Mouse (Mus musculus): Measurements from ENCODE around the gene Olfr122. TPM values are rescaled to one million over a fixed set of nuclear protein-coding genes. Genes with fewer than 3 reads are reported as not detected.

The Olfr122 gene
- polyA plus RNA-seq (2014; fragmentation: Illumina TruSeq; extraction: RNeasy Lipid Tissue Mini Kit (QIAGEN cat#74804); ENCODE audit: low read depth, low replicate concordance) = not detected

GRCm38 (mm10) chr17:37768307-37768706 is at the start of gene Olfr122:
Olfr122 (plus strand) TSS chr17:37768607.

GRCm38 (mm10) chr17:37721508-37721907 is 46.9 kb upstream of the Olfr122 start, which contains the start of gene Olfr120:
Olfr120 (plus strand) TSS chr17:37721808.

GRCm38 (mm10) chr17:37793229-37793628 is 24.8 kb downstream of the Olfr122 start, which contains the start of gene Olfr123:
Olfr123 (plus strand) TSS chr17:37793529.

GRCm38 (mm10) chr17:37799588-37799987 is 31.2 kb downstream of the Olfr122 start, which contains the start of gene Olfr124:
Olfr124 (plus strand) TSS chr17:37799888.

Other genes with a start within 250 kb of the Olfr122 start
- not detected for gene Olfr112, start 199.2 kb upstream of the Olfr122 start, polyA plus RNA-seq (2014; fragmentation: Illumina TruSeq; extraction: RNeasy Lipid Tissue Mini Kit (QIAGEN cat#74804); ENCODE audit: low read depth, low replicate concordance)
- not detected for gene Olfr113, start 190.9 kb upstream of the Olfr122 start, polyA plus RNA-seq (2014; fragmentation: Illumina TruSeq; extraction: RNeasy Lipid Tissue Mini Kit (QIAGEN cat#74804); ENCODE audit: low read depth, low replicate concordance)
- not detected for gene Olfr114, start 175.9 kb upstream of the Olfr122 start, polyA plus RNA-seq (2014; fragmentation: Illumina TruSeq; extraction: RNeasy Lipid Tissue Mini Kit (QIAGEN cat#74804); ENCODE audit: low read depth, low replicate concordance)
- gene Olfr115, start 141.5 kb upstream of the Olfr122 start, polyA plus RNA-seq (2014; fragmentation: Illumina TruSeq; extraction: RNeasy Lipid Tissue Mini Kit (QIAGEN cat#74804); ENCODE audit: low read depth, low replicate concordance) = not detected
- gene Olfr116, start 141.4 kb upstream of the Olfr122 start, polyA plus RNA-seq (2014; fragmentation: Illumina TruSeq; extraction: RNeasy Lipid Tissue Mini Kit (QIAGEN cat#74804); ENCODE audit: low read depth, low replicate concordance) = not detected
- not detected for gene Olfr117, start 104.8 kb upstream of the Olfr122 start, polyA plus RNA-seq (2014; fragmentation: Illumina TruSeq; extraction: RNeasy Lipid Tissue Mini Kit (QIAGEN cat#74804); ENCODE audit: low read depth, low replicate concordance)
- not detected for gene Olfr118, start 101.6 kb upstream of the Olfr122 start, polyA plus RNA-seq (2014; fragmentation: Illumina TruSeq; extraction: RNeasy Lipid Tissue Mini Kit (QIAGEN cat#74804); ENCODE audit: low read depth, low replicate concordance)
- not detected for gene Olfr119, start 72.0 kb upstream of the Olfr122 start, polyA plus RNA-seq (2014; fragmentation: Illumina TruSeq; extraction: RNeasy Lipid Tissue Mini Kit (QIAGEN cat#74804); ENCODE audit: low read depth, low replicate concordance)
- not detected for gene Olfr120, start 46.8 kb upstream of the Olfr122 start, polyA plus RNA-seq (2014; fragmentation: Illumina TruSeq; extraction: RNeasy Lipid Tissue Mini Kit (QIAGEN cat#74804); ENCODE audit: low read depth, low replicate concordance)
- gene Olfr121, start 19.8 kb upstream of the Olfr122 start, polyA plus RNA-seq (2014; fragmentation: Illumina TruSeq; extraction: RNeasy Lipid Tissue Mini Kit (QIAGEN cat#74804); ENCODE audit: low read depth, low replicate concordance) = not detected
- not detected for gene Olfr123, start 24.9 kb downstream of the Olfr122 start, polyA plus RNA-seq (2014; fragmentation: Illumina TruSeq; extraction: RNeasy Lipid Tissue Mini Kit (QIAGEN cat#74804); ENCODE audit: low read depth, low replicate concordance)
- not detected for gene Olfr124, start 31.3 kb downstream of the Olfr122 start, polyA plus RNA-seq (2014; fragmentation: Illumina TruSeq; extraction: RNeasy Lipid Tissue Mini Kit (QIAGEN cat#74804); ENCODE audit: low read depth, low replicate concordance)
- not detected for gene Olfr125, start 64.3 kb downstream of the Olfr122 start, polyA plus RNA-seq (2014; fragmentation: Illumina TruSeq; extraction: RNeasy Lipid Tissue Mini Kit (QIAGEN cat#74804); ENCODE audit: low read depth, low replicate concordance)
- gene Olfr126, start 78.9 kb downstream of the Olfr122 start, polyA plus RNA-seq (2014; fragmentation: Illumina TruSeq; extraction: RNeasy Lipid Tissue Mini Kit (QIAGEN cat#74804); ENCODE audit: low read depth, low replicate concordance) = not detected
- gene Olfr127, start 131.8 kb downstream of the Olfr122 start, polyA plus RNA-seq (2014; fragmentation: Illumina TruSeq; extraction: RNeasy Lipid Tissue Mini Kit (QIAGEN cat#74804); ENCODE audit: low read depth, low replicate concordance) = not detected
- gene Olfr128, start 151.9 kb downstream of the Olfr122 start, polyA plus RNA-seq (2014; fragmentation: Illumina TruSeq; extraction: RNeasy Lipid Tissue Mini Kit (QIAGEN cat#74804); ENCODE audit: low read depth, low replicate concordance) = not detected
- not detected for gene Olfr761, start 184.5 kb downstream of the Olfr122 start, polyA plus RNA-seq (2014; fragmentation: Illumina TruSeq; extraction: RNeasy Lipid Tissue Mini Kit (QIAGEN cat#74804); ENCODE audit: low read depth, low replicate concordance)

All from sigmoid colon, adult 10 weeks (tissue).